Mouse (Mus musculus): ENCODE results near the gene Cdk18.

DNA sequence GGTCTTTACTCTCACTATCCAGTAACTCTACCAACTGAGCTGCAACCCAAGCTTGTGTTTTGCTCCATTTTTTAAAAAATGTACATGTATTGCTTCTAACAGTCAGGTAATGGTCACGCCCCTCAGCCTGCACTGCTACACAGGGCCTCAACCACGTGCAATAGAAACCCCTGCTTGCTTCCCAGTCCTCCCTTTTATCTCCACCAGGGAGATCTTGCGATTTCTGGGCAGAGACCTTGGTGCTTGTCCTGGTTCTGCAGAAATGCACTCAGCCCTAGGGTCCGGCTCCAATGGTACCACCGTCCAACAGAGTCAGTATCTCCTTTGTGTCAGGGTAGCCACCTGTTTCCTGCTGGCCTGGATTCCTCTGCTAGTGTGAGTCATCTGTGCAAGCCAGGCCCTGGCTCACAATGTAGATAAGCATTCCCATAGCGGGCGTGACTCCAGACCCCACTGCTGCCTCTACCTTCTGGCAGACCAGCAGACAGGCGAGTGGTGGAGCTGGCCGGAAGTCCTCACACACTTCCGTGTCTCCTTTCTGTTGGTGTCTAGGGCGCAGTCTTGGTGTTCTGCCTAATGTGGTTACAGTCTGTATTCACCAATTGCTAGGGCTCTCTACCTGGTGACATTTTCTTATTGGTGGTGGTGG lies 44.0 kb downstream of the Cdk18 start:
- TF ChIP-seq CTCF (IDR thresholded peaks at IDR 0.05; ENCODE audit: low read depth, low read length) (no peak), POLR2A (IDR thresholded peaks at IDR 0.05; ENCODE audit: insufficient read depth, low read length) (no peak), EP300 (IDR thresholded peaks at IDR 0.05; ENCODE audit: insufficient read depth, low read depth, low read length) (no peak)

Measured in ES-Bruce4 (cell line).